Mouse (Mus musculus) cerebellum, postnatal 25 days (tissue): ENCODE results near the gene Gpr179.
"Not testable (repeated sequence)": the region's sequence is repeated elsewhere in the genome, so short reads cannot be mapped to it uniquely, and the experiment has no call there.

Experiments
- DNase-seq, 2 experiments: peaks; one replicate each; pipeline ENCODE4 v3.0.0; 2021; ENCODE audit warnings: mixed read lengths in 2 of 2

The Gpr179 gene

GRCm38 (mm10) chr11:97354646-97355045, 2.8 kb upstream of the Gpr179 start:
- no peak for DNase-seq

GRCm38 (mm10) chr11:97352935-97353597, 1.2 kb upstream of the Gpr179 start:
- DNase-seq = no peak

- peak; percentile 77 to 87 for DNase-seq
Observed at GRCm38 (mm10) chr11:97350035-97350434, 1.8 kb downstream of the Gpr179 start.

- DNase-seq = no peak
Observed at GRCm38 (mm10) chr11:97347291-97347690, 4.6 kb downstream of the Gpr179 start.

GRCm38 (mm10) chr11:97346383-97346782, 5.5 kb downstream of the Gpr179 start:
- DNase-seq = peak; percentile 61 to 75

- no peak for DNase-seq
Observed at GRCm38 (mm10) chr11:97345446-97345845, 6.4 kb downstream of the Gpr179 start.

- DNase-seq = peak in 1 of 2 experiments; percentile 54
Observed at GRCm38 (mm10) chr11:97343619-97344018, 8.3 kb downstream of the Gpr179 start.

- DNase-seq = no peak
Observed at GRCm38 (mm10) chr11:97343175-97343574, 8.7 kb downstream of the Gpr179 start.

GRCm38 (mm10) chr11:97338977-97339315, 12.9 kb downstream of the Gpr179 start:
- DNase-seq = peak; percentile 81 to 88

GRCm38 (mm10) chr11:97338302-97338976, 13.4 kb downstream of the Gpr179 start:
- no peak for DNase-seq

GRCm38 (mm10) chr11:97337363-97337762, 14.5 kb downstream of the Gpr179 start:
- DNase-seq = no peak

GRCm38 (mm10) chr11:97336751-97337345, 15.0 kb downstream of the Gpr179 start:
- no peak for DNase-seq

- no peak for DNase-seq
Observed at GRCm38 (mm10) chr11:97336238-97336637, 15.6 kb downstream of the Gpr179 start.

- no peak for DNase-seq
Observed at GRCm38 (mm10) chr11:97334400-97334799, 17.5 kb downstream of the Gpr179 start.

GRCm38 (mm10) chr11:97333896-97334295, 18.0 kb downstream of the Gpr179 start:
- DNase-seq = no peak

- DNase-seq = no peak
Observed at GRCm38 (mm10) chr11:97333044-97333443, 18.8 kb downstream of the Gpr179 start.

- DNase-seq = no peak
Observed at GRCm38 (mm10) chr11:97331231-97332190, 20.4 kb downstream of the Gpr179 start.

GRCm38 (mm10) chr11:97330315-97330714, 21.6 kb downstream of the Gpr179 start:
- DNase-seq = no peak

- peak; percentile 74 to 81 for DNase-seq
Observed at GRCm38 (mm10) chr11:97328148-97328547, 23.7 kb downstream of the Gpr179 start.

GRCm38 (mm10) chr11:97325224-97325623, 26.7 kb downstream of the Gpr179 start:
- DNase-seq = no peak

GRCm38 (mm10) chr11:97321894-97322600, 29.8 kb downstream of the Gpr179 start:
- not testable (repeated sequence) for DNase-seq

GRCm38 (mm10) chr11:97321197-97321596, 30.7 kb downstream of the Gpr179 start:
- DNase-seq = no peak
